Mouse (Mus musculus): ENCODE measurements around the gene Fxn.

Fxn gene

GRCm38 (mm10) chr19:24300994-24301767, 20.8 kb upstream of the Fxn start:
- DNase-seq (ENCODE audit: low read depth): peak; percentile 86

- DNase-seq (ENCODE audit: low read depth): no peak
These were observed 13.1 kb upstream of the Fxn start for GRCm38 (mm10) chr19:24293537-24293936.

DNA sequence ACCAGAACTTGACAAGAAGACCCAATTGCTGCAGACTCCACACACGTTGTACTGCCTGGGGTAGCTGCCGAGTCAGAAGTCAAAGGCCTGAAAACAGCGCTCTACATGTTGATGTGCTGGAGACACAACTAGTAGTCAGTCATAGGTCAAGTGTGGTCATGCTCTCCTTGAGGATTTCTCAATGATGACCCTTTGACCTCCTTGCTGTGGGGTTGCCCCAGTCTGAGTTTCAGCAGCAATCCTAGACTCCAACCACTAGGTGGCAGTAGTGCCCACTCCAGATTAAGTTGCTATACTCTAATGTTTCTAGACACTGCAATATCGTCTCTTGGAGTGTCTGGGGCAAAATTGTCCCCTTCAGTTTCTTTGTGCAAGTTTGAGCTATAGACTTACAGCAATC, 3.8 kb upstream of the Fxn start:
- peak; percentile 87 for DNase-seq (ENCODE audit: low read depth)

DNA sequence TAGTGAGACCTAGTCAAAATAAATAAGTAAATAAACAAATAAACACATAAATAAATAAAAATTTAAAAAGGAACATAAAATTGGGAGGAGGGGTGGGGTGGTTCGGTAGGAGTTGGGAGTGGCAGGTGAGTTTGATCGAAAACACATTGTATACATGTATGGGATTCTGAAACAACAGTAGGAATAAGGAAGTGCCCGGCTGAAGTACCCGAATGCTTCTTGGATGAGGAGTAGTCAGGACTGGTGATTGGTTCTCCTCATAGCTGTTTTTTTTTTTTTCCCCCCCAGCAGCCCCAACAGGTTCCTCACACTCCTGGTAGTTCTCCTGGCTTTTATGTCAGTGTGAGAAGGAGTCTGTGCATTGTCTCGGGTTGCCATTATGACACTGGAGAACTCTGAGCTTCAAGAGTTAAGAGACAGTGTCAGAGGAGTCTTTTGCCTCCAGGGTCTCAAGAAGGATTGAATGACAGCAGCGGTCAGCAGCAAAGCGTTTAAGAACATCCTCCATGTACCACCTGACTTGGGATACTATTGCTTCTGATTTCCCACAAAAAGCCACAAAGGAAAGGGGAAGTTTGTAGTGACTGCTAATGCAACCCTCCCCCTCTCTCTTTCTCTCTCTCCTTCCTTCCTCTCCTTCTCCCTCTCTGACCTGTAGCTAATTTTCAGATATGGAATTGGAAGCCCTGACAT, 1.0 kb upstream of the Fxn start:
- DNase-seq (ENCODE audit: low read depth): no peak

- DNase-seq (ENCODE audit: low read depth): peak; percentile 93
These were observed 452 bp downstream of the Fxn start for GRCm38 (mm10) chr19:24279706-24280600.

DNA sequence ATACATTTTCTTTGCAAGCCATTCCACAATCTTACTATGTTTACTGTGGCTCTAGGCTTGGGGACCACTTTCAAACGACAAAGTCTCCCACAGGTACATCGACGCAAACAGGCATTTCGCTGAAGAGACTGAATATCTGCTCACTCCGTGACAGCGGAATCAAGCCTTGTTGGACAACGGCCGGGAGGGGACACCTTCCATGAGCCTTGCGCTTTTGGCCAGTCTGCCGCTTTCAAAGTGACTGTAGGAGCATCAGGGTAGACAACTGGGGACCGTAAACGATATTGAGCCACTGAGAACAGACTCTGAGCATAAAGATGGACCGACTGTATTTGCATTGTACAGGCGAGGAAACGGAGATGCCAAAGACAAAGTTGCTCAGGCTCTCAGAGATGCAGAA, 1.5 kb downstream of the Fxn start:
- DNase-seq (ENCODE audit: low read depth): no peak

DNA sequence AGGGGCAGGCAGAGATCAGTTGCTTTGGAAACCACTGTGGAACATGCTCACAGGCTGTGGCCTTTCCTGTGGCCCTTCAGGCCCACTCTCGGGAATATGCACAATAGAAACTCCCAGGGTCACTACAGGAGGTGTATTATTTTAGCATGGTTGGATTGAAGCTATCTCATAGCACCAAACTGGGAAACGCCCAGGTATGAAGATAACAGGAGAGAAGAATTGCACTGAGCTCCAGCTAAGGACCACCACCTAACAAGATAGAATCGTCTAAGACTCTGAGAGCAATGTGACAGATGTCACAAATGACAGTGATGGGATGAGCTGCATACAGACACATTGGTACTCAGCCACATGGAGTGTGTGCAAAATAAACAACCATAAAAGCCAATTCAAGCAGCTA, 6.1 kb downstream of the Fxn start:
- no peak for DNase-seq (ENCODE audit: low read depth)

DNA sequence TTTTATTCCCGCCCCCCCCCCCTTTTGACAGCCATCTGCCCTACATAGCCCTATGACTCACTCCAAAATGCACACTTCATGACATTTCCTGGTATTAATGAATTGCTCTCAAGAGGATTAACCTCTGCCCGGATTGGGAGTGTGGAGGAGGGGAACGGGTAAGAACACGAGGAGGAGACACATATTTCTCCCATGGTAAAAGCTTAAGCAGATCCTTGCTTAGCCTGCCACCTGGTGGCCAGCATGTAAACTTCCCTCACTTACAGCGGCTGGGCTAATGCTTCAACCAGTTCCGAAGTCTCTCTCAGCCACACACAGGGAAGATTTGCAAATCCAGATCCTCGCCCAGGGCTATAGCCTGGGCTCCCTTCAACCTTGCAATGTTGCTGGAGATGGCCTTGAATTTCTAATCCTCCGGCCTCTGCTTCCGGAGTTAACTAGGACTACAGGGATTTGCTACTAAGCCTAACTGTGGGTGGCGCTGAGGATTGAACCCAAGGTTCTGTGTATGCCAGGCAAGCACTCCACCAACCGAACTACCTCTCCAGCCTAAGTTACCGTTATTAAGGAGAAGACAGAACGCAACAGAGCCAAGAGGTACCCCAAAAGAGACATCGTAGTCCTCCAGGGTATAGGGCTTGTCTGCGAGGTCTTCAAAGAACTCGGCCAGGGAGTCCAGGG, 8.5 kb downstream of the Fxn start:
- DNase-seq (ENCODE audit: low read depth): peak; percentile 87

GRCm38 (mm10) chr19:24271326-24271725, 9.1 kb downstream of the Fxn start:
- no peak for DNase-seq (ENCODE audit: low read depth)

DNA sequence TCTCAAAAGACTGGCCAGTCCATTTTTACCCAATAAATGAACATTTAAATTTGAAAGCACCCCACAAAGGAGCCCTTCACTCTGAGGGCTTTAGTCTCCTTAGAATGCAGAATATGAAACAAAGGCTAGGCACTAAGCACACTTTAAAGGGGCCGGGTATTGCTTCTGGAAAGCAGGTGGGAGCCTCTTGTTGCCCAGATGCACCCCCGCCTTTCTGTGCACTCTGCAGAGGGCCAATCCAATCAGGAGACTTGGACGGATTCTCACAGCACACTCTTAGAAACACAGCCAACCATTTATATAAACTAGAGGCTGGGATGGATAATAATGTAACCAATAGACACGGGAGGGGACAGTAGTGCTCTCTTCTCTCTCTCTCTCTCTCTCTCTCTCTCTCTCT, 11.9 kb downstream of the Fxn start:
- no peak for DNase-seq (ENCODE audit: low read depth)

- DNase-seq (ENCODE audit: low read depth): no peak
These were observed 14.2 kb downstream of the Fxn start for GRCm38 (mm10) chr19:24266046-24266830.

DNA sequence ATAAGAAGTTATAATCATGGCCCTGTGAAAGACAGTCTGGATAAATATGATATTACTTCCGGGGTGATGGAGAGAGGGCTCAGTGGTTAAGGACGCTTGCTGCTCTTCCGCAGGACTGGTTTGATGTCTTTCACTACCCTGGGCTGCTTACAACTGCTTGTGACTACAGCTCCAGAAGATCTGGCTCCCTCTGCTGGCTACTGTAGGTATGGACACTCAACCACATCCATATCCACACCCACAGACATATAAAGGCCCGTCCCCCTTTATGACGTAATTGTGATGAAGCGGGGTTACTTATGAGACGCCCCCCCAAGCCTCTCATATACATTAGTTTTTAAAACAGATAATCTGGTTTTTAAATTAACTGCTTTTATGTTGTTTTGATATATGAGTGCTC, 15.4 kb downstream of the Fxn start:
- DNase-seq (ENCODE audit: low read depth): peak; percentile 93

- DNase-seq (ENCODE audit: low read depth): no peak
These were observed 17.7 kb downstream of the Fxn start for GRCm38 (mm10) chr19:24262736-24263135.

GRCm38 (mm10) chr19:24259390-24260351, 20.7 kb downstream of the Fxn start:
- no peak for DNase-seq (ENCODE audit: low read depth)

DNA sequence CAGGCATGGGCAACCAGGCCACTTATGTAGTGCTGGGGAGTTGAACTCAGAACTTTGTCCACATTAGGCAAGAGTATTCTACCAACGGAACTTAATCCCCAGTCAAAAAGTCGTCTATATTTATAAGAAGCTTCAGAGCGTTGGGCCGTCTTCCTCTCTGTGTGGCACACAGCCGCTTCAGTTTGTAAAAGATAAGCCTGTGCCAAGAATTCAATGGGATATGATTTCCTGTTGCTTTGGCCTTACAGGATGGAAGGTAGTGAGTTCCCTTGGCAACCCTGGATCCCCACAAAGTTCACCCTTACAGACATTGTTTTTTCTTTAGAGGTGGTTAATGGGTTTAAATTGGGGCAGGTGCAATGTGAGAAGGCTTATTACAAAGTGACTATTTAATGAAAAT, 22.0 kb downstream of the Fxn start:
- no peak for DNase-seq (ENCODE audit: low read depth)

DNA sequence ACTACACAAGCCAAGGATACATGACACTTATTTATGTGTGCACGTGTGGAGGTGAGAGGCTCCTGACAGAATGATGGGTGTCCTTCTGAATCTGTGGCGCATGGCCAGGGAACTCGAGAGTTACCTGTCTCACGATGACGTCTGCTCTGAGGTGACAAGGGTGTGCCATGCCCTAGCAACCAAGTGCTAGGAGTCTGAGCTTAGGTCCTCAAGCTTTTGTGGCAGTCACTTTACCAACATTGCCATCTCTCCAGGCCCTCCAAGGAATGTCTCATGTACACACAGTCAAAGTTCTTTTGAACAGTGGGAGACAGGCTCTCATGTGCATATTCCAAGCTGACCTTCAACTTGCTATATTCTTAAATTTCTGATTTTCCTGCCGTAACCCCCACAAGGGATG, 22.4 kb downstream of the Fxn start:
- no peak for DNase-seq (ENCODE audit: low read depth)

DNA sequence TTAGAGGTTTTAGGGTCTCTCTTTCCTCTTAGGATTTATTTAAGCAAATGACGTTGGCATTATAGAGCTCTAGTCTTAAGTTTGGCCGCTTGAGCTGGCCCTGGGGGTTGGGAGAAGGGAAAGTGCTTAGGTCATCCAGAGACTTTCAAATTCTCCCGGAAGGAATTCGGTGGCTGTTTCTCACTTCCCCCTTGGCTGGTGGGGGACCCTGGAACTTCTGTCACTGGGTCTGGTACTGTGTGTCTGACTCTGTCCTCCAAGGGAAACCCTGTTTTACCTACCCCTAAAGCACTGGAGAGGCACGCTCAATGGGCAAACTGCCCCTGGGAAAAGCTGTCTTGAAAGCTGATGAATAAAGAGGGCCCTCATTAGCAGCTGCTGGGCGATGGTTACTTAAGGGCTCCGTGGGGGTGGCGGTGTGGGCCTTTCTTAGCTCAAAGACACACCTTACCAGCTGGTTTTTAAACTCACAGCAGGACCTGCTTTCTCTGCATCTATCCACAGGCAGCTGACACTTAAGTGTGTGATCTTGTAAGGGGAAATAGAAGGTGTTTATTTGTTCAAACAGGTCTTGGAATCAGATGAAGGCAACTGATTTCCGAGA, 26.6 kb downstream of the Fxn start:
- DNase-seq (ENCODE audit: low read depth): no peak

DNA sequence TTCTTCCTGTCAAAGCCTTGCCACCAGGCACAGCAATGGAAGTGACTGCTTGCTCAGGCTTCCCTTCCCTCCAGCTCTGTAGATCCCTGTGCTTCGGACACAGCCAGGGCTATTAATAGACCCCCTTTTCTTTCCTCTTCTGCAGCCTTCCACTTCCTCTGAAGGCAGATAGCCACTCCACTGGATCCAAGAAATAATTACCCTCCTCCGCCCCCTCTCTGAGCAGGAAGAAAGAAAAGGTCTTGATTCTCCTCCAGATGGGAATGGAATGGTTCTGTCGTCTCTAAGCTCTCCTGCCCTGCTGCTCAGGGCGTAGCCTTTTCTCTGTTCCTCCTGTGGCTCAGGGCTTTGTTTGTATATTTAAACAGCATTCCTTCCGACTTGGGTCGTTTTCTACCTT, 28.5 kb downstream of the Fxn start:
- DNase-seq (ENCODE audit: low read depth): no peak

- DNase-seq (ENCODE audit: low read depth): no peak
These were observed 37.1 kb downstream of the Fxn start for GRCm38 (mm10) chr19:24243340-24243739.

Measured in induced T-regulatory cell, adult 2 months (primary cell).